Mouse (Mus musculus): ENCODE data around the gene Olfr920.

- TF ChIP-seq CTCF (IDR thresholded peaks at IDR 0.05; ENCODE audit: control insufficient read depth, insufficient read depth, low read length) (no peak), POLR2A (IDR thresholded peaks at IDR 0.05; ENCODE audit: borderline replicate concordance, control insufficient read depth, low read depth, low read length) (no peak)
These were observed 34.0 kb upstream of the Olfr920 start, which contains the start of gene Vwa5a for GRCm38 (mm10) chr9:38718102-38718501.

All from bone marrow, adult 2 months (tissue).